Mouse (Mus musculus): ENCODE results near the gene Ptpn14.
A peak's percentile ranks its signal among the peaks of the same experiment; 100 is the strongest.

Gene Ptpn14

GRCm38 (mm10) chr1:189718600-189718999 is 9.5 kb upstream of the Ptpn14 start:
- no peak for DNase-seq

GRCm38 (mm10) chr1:189726121-189726520 is 1.9 kb upstream of the Ptpn14 start:
- DNase-seq = no peak

- peak; percentile 87 to 93 for DNase-seq
Measured at GRCm38 (mm10) chr1:189727346-189727883, 653 bp upstream of the Ptpn14 start.

GRCm38 (mm10) chr1:189728784-189729115 is 682 bp downstream of the Ptpn14 start:
- no peak for DNase-seq

- DNase-seq = no peak
Measured at GRCm38 (mm10) chr1:189729141-189729815, 1.2 kb downstream of the Ptpn14 start.

GRCm38 (mm10) chr1:189731697-189732096 is 3.6 kb downstream of the Ptpn14 start:
- no peak for DNase-seq

GRCm38 (mm10) chr1:189732156-189732555 is 4.1 kb downstream of the Ptpn14 start:
- DNase-seq = no peak

GRCm38 (mm10) chr1:189740075-189740474 is 12.0 kb downstream of the Ptpn14 start:
- no peak for DNase-seq

GRCm38 (mm10) chr1:189742041-189742440 is 14.0 kb downstream of the Ptpn14 start:
- DNase-seq = peak; percentile 48 to 63

- DNase-seq = no peak
Measured at GRCm38 (mm10) chr1:189743136-189743535, 15.1 kb downstream of the Ptpn14 start.

- peak; percentile 33 to 56 for DNase-seq
Measured at GRCm38 (mm10) chr1:189744914-189745710, 17.0 kb downstream of the Ptpn14 start.

- DNase-seq = no peak
Measured at GRCm38 (mm10) chr1:189746520-189746919, 18.5 kb downstream of the Ptpn14 start.

- no peak for DNase-seq
Measured at GRCm38 (mm10) chr1:189749789-189750188, 21.7 kb downstream of the Ptpn14 start.

- DNase-seq = no peak
Measured at GRCm38 (mm10) chr1:189750233-189750632, 22.2 kb downstream of the Ptpn14 start.

- no peak for DNase-seq
Measured at GRCm38 (mm10) chr1:189752245-189752644, 24.2 kb downstream of the Ptpn14 start.

GRCm38 (mm10) chr1:189755072-189755471 is 27.0 kb downstream of the Ptpn14 start:
- DNase-seq = no peak

GRCm38 (mm10) chr1:189756306-189757053 is 28.4 kb downstream of the Ptpn14 start:
- peak; percentile 31 to 67 for DNase-seq

GRCm38 (mm10) chr1:189757054-189757408 is 29.0 kb downstream of the Ptpn14 start:
- DNase-seq = no peak

GRCm38 (mm10) chr1:189761581-189762021 is 33.5 kb downstream of the Ptpn14 start:
- peak; percentile 76 to 89 for DNase-seq

- peak; percentile 27 to 49 for DNase-seq
Measured at GRCm38 (mm10) chr1:189764258-189764657, 36.2 kb downstream of the Ptpn14 start.

- no peak for DNase-seq
Measured at GRCm38 (mm10) chr1:189767164-189767563, 39.1 kb downstream of the Ptpn14 start.

- DNase-seq = no peak
Measured at GRCm38 (mm10) chr1:189767910-189768309, 39.8 kb downstream of the Ptpn14 start.

- no peak for DNase-seq
Measured at GRCm38 (mm10) chr1:189770516-189770915, 42.4 kb downstream of the Ptpn14 start.

Data from kidney, postnatal 25 days (tissue).